ENCODE assay signal across 8 mouse cellular contexts in the genomic region with DNA sequence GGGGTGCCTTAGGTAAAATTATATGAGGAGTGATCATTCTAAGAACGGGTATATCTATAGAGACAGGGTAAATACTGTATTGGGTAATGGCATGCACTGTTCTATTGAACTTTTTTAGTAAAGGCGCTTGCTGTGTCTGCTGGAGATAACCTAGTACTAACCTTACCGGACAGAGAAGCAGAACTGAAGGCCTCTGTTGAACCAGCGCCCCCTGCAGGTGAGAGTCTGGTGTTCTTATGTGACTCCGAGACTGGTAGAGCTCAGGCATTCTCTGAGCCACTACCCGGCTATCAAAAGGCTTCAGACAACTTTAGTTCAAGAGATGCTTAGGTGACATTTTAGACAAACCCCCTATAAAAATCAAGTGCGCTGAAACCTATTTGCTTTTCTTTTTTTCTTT. TPM values are rescaled to one million over a fixed set of nuclear protein-coding genes. Genes with fewer than 3 reads are reported as not detected.
A peak's percentile ranks its signal among the peaks of the same experiment; 100 is the strongest.
DNase-seq lines count a peak whose midpoint lies in the region; ATAC-seq and TF ChIP-seq lines count a peak whose summit lies in the region.

No protein-coding gene starts in this region.

- H3K4me3 ChIP-seq in kidney, embryonic 16.5 days (ENCODE audit: low read length): no peak overlapping the region
- H3K4me3 ChIP-seq in limb, embryonic 14.5 days (replicated peaks; ENCODE audit: low read length): no peak overlapping the region
- H3K4me3 ChIP-seq in small intestine, adult 2 months (ENCODE audit: low read depth, low read length): no peak overlapping the region

- TF ChIP-seq POLR2A in limb, embryonic 14.5 days (IDR thresholded peaks at IDR 0.05; ENCODE audit: borderline replicate concordance, extremely low read depth, insufficient read depth, insufficient read length): no peak
- TF ChIP-seq POLR2A in small intestine, adult 2 months (IDR thresholded peaks at IDR 0.05; ENCODE audit: low read depth, low read length): no peak

- H3K4me2 ChIP-seq in kidney, embryonic 16.5 days (replicated peaks; ENCODE audit: low read depth, low read length): no peak overlapping the region
- no peak overlapping the region for H3K4me2 ChIP-seq in limb, embryonic 14.5 days (replicated peaks; ENCODE audit: low read depth, low read length, severe bottlenecking)

- H3K27me3 ChIP-seq in kidney, embryonic 16.5 days (ENCODE audit: insufficient read depth, low read length): no peaks in the 10 kb centered on the region
- H3K27me3 ChIP-seq in limb, embryonic 14.5 days (ENCODE audit: control insufficient read depth, insufficient read depth, low read length): no peaks in the 10 kb centered on the region
- H3K27me3 ChIP-seq in small intestine, adult 2 months (ENCODE audit: control insufficient read depth, insufficient read depth, low read length): no peaks in the 10 kb centered on the region

- TF ChIP-seq CTCF in small intestine, adult 2 months (IDR thresholded peaks at IDR 0.05; ENCODE audit: extremely low read depth, insufficient read length, insufficient replicate concordance, low read depth, low read length): peak; percentile 71; the same call in 1 of the 2 replicates

- H3K4me1 ChIP-seq in kidney, embryonic 16.5 days (ENCODE audit: insufficient read depth, low read length): peaks cover 24% of the 10 kb centered on the region
- peaks cover 2% of the 10 kb centered on the region; the same call in 1 of the 2 replicates for H3K4me1 ChIP-seq in limb, embryonic 14.5 days (ENCODE audit: control insufficient read depth, insufficient read depth, low read length)
- H3K4me1 ChIP-seq in small intestine, adult 2 months (ENCODE audit: control insufficient read depth, insufficient read depth, insufficient read length, low read length): peaks cover 36% of the 10 kb centered on the region

- ATAC-seq in kidney, embryonic 16.5 days (ENCODE audit: low FRiP score, low TSS enrichment): no peak
- ATAC-seq in limb, embryonic 14.5 days (ENCODE audit: low FRiP score, low read depth): no peak

- peak; percentile 62 for DNase-seq in kidney, adult 18-20 months
- DNase-seq in R1 (ENCODE audit: low read depth, low spot score) (peak; percentile 84), MN1 (ENCODE audit: low spot score) (no peak)
- DNase-seq in cerebellum, postnatal 10 days: peak; percentile 59 to 62
- DNase-seq in heart, postnatal 4 days: peak; percentile 60
- DNase-seq in limb, embryonic 14.5 days (ENCODE audit: low spot score): peak; percentile 29

- no peak overlapping the region for H3K27ac ChIP-seq in kidney, embryonic 16.5 days (ENCODE audit: low read length)
- H3K27ac ChIP-seq in limb, embryonic 14.5 days (replicated peaks; ENCODE audit: low read depth, low read length): no peak overlapping the region
- peak overlapping the region; percentile 93 for H3K27ac ChIP-seq in small intestine, adult 2 months (ENCODE audit: insufficient read depth, low read depth, low read length)

- no peak overlapping the region for H3K9ac ChIP-seq in kidney, embryonic 16.5 days (replicated peaks; ENCODE audit: low read length)
- H3K9ac ChIP-seq in limb, embryonic 14.5 days (ENCODE audit: low read depth, low read length, severe bottlenecking): 0 out of 2 replicates have a peak overlapping the region, but pooled peaks have one; percentile 12

- 69% methylated on average over 7 of the region's 7 CpGs for WGBS in kidney, embryonic 16.5 days
- WGBS in limb, embryonic 14.5 days: 58% methylated on average over 7 of the region's 7 CpGs
- 40% methylated on average over 7 of the region's 7 CpGs for WGBS in small intestine, adult 2 months

- H3K9me3 ChIP-seq in kidney, embryonic 16.5 days (ENCODE audit: low read length): no peaks in the 10 kb centered on the region
- no peaks in the 10 kb centered on the region for H3K9me3 ChIP-seq in limb, embryonic 14.5 days (ENCODE audit: control insufficient read depth, low read length)

- H3K36me3 ChIP-seq in kidney, embryonic 16.5 days (ENCODE audit: insufficient read depth, low read length): no peaks in the 10 kb centered on the region
- H3K36me3 ChIP-seq in limb, embryonic 14.5 days (ENCODE audit: control insufficient read depth, insufficient read depth, low read length): no peaks in the 10 kb centered on the region
- no peaks in the 10 kb centered on the region for H3K36me3 ChIP-seq in small intestine, adult 2 months (ENCODE audit: control insufficient read depth, insufficient read depth, low read length)

RNA-seq across cellular contexts. Expression of a gene that starts 17.6 kb away (rescaled TPM):
- polyA plus RNA-seq in kidney, embryonic 16.5 days (2015; fragmentation: Nextera tagmentation; extraction: Ambion mirVana): 0.76 and 1.4 TPM in 2 replicates
- under 1 TPM in 1 of 2 experiments, not detected in 1; 0.05 TPM for total RNA-seq in heart, postnatal 4 days (2021)
- polyA plus RNA-seq in limb, embryonic 14.5 days (2012; rRNA removed): 0.09 and 0.11 TPM in 2 replicates
- polyA plus RNA-seq in limb, embryonic 14.5 days (2014; fragmentation: Nextera tagmentation; extraction: Ambion mirVana): 0.04 TPM in 2 replicates
- 1.4 and 1.6 TPM in 2 replicates for polyA plus RNA-seq in small intestine, adult 2 months (2012; rRNA removed)

RNA-seq across cellular contexts. Expression of a gene that starts 31.0 kb away (rescaled TPM):
- polyA plus RNA-seq in kidney, embryonic 16.5 days (2015; fragmentation: Nextera tagmentation; extraction: Ambion mirVana): 62.1 and 62.5 TPM in 2 replicates
- total RNA-seq in heart, postnatal 4 days (2021): 10 to 100 TPM; 16.9 to 21.0 TPM
- 66.9 and 68.2 TPM in 2 replicates for polyA plus RNA-seq in limb, embryonic 14.5 days (2012; rRNA removed)
- 41.5 and 51.9 TPM in 2 replicates for polyA plus RNA-seq in limb, embryonic 14.5 days (2014; fragmentation: Nextera tagmentation; extraction: Ambion mirVana)
- 18.1 and 27.5 TPM in 2 replicates for polyA plus RNA-seq in small intestine, adult 2 months (2012; rRNA removed)

RNA-seq across cellular contexts. Expression of a gene that starts 31.2 kb away (rescaled TPM):
- 112 and 121 TPM in 2 replicates for polyA plus RNA-seq in kidney, embryonic 16.5 days (2015; fragmentation: Nextera tagmentation; extraction: Ambion mirVana)
- total RNA-seq in heart, postnatal 4 days (2021): 100 to 1,000 TPM; 233 to 245 TPM
- polyA plus RNA-seq in limb, embryonic 14.5 days (2012; rRNA removed): 35.5 and 44.8 TPM in 2 replicates
- polyA plus RNA-seq in limb, embryonic 14.5 days (2014; fragmentation: Nextera tagmentation; extraction: Ambion mirVana): 70.5 and 76.7 TPM in 2 replicates
- polyA plus RNA-seq in small intestine, adult 2 months (2012; rRNA removed): 22.8 and 31.3 TPM in 2 replicates
